Mouse (Mus musculus) v-Abl transformed pro-B cells (cell line): ENCODE results near the gene A730009L09Rik.

Source experiments
- in situ Hi-C, 2 experiments: fragments of 400-800 bp; cut with MboI; formaldehyde crosslinking; loops; one replicate each; pipeline ENCODE4 v1.15.1; 2025; ENCODE audit not compliant: unreplicated experiment in 2 of 2

Gene A730009L09Rik

GRCm38 (mm10) chr16:84559569-84560278 is 44.8 kb downstream of the A730009L09Rik start:
- in situ Hi-C loops = no loop called here

GRCm38 (mm10) chr16:84560279-84560602 is 45.3 kb downstream of the A730009L09Rik start:
- in situ Hi-C loops = no loop called here
